Mouse (Mus musculus) ZHBTc4 (cell line): ENCODE measurements around the gene Tmem204.
"Not testable (repeated sequence)": the region's sequence is repeated elsewhere in the genome, so short reads cannot be mapped to it uniquely, and the experiment has no call there.

Source experiments
- DNase-seq: peaks from one replicate; pipeline ENCODE4 v3.0.0-alpha.2; 2011; ENCODE audit warnings: low read depth, low spot score

The Tmem204 gene

GRCm38 (mm10) chr17:25083444-25083931 is at the start of gene Tmem204:
Tmem204 (minus strand) TSS chr17:25083591.
- peak; percentile 46 for DNase-seq

- DNase-seq: no peak
Measured at GRCm38 (mm10) chr17:25130060-25130459, 46.7 kb upstream of the Tmem204 start.

GRCm38 (mm10) chr17:25127681-25128080 is 44.3 kb upstream of the Tmem204 start:
- no peak for DNase-seq

DNA sequence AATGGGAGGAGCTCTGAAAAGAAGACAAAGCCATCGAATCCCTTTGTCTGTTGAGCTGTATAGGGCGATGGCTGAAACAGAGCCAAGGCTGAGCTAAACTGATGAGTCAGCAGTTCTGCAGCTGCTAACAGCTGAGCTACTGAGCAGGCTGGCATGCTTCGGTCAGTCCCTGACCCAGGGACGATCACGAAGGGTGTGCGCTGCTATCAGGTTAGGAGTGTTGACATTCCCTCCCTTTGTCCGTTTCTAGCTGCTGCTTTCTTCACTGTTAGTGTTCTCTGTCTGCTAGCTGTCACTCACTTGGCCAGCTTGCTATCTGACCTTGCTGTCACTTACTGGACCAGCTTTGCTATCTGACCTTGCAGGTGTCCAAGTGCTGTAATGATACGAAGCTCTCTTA is 43.7 kb upstream of the Tmem204 start:
- peak; percentile 83 for DNase-seq

- not testable (repeated sequence) for DNase-seq
Measured at GRCm38 (mm10) chr17:25125442-25126060, 42.2 kb upstream of the Tmem204 start.

DNA sequence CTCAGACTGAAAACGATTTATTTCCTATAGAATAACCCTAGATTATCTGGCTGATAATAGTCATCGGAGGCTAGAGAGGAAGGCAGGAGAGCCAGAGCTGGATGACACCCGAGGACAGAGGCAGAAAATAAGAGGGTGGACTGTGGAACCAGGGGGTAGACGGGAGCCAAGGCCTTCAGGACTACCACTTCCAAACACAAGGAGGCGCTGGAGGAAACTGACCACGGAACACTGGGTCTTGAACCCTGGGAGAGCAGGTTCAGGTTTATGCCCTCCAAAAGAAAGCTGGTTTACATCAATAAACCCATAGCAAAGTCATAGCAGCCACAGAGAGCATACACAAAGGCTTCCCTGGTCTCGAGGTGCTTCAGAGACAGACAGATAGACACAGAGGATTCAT is 40.6 kb upstream of the Tmem204 start:
- peak; percentile 56 for DNase-seq

DNA sequence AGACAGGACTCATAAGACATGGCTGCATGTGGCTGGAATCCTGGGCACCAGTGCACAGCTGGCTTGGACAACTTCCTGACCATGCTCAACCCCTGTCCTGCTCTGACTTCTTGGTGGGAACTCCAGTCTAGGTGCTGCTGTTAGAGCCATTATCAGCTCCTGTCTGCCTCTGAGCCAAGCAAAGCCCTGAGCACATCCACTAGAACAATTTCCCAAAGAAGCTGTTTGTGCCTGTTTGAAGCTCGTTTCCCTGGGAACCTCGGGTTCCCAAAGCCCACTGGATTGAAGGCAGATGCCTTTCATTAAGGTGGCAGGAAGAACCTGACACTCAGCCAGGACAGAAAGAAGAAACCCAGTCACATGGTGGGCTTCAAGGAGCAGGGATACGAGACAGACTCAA is 37.0 kb upstream of the Tmem204 start, which contains the start of gene Ptx4:
Gene Ptx4, plus strand, starts transcription at position 355 of the 400 bp plus-strand sequence.
- DNase-seq: no peak

- DNase-seq: peak; percentile 85
Measured at GRCm38 (mm10) chr17:25117263-25117662, 33.9 kb upstream of the Tmem204 start.

GRCm38 (mm10) chr17:25115664-25116432 is 32.5 kb upstream of the Tmem204 start, which contains the start of gene Telo2:
Telo2 (minus strand) TSS chr17:25115967.
- DNase-seq: peak; percentile 94

DNA sequence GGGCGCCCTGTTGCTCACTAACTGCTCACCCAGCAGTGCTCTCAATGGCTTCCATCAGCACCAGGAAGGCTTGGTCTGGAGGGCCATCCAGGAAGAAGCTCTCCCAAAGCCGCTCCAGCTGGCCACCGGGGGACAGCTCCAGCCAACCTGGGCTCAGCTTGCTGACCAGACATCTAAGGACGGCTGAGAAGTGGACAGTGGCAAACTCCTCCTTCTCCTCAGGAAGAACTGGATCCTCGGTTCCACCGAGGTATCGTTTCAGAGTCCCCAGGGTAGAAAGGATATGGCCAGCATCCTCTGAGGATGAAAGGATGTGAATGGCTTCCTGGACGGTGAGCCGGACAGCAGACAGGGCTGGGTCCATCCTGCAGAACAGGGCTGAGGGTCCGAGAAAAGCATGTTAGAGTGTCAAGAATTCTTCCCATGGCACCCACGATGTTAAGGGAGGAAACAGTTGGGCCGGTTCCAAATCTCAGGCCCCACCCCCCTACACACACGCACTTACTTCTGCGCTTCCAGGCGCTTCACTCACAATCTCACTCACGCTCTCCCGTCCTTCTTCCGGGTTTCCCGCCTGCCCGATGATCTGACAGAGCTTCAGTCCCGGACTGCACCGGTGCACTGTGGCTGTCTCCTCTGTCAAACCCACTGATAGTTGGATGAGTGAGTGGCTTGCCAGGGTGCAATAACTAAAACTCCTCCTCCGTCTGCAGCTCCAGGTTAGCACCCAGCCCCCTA is 31.7 kb upstream of the Tmem204 start:
- no peak for DNase-seq

GRCm38 (mm10) chr17:25112423-25112810 is 29.0 kb upstream of the Tmem204 start:
- no peak for DNase-seq

- no peak for DNase-seq
Measured at GRCm38 (mm10) chr17:25111739-25112422, 28.5 kb upstream of the Tmem204 start.

- DNase-seq: no peak
Measured at GRCm38 (mm10) chr17:25111220-25111619, 27.8 kb upstream of the Tmem204 start.

GRCm38 (mm10) chr17:25110590-25110989 is 27.2 kb upstream of the Tmem204 start:
- no peak for DNase-seq

GRCm38 (mm10) chr17:25109578-25109977 is 26.2 kb upstream of the Tmem204 start:
- DNase-seq: peak; percentile 67

GRCm38 (mm10) chr17:25107786-25108185 is 24.4 kb upstream of the Tmem204 start:
- no peak for DNase-seq

GRCm38 (mm10) chr17:25101338-25101737 is 17.9 kb upstream of the Tmem204 start:
- no peak for DNase-seq

GRCm38 (mm10) chr17:25100052-25100451 is 16.7 kb upstream of the Tmem204 start:
- DNase-seq: peak; percentile 26

- no peak for DNase-seq
Measured at GRCm38 (mm10) chr17:25096221-25096620, 12.8 kb upstream of the Tmem204 start.

DNA sequence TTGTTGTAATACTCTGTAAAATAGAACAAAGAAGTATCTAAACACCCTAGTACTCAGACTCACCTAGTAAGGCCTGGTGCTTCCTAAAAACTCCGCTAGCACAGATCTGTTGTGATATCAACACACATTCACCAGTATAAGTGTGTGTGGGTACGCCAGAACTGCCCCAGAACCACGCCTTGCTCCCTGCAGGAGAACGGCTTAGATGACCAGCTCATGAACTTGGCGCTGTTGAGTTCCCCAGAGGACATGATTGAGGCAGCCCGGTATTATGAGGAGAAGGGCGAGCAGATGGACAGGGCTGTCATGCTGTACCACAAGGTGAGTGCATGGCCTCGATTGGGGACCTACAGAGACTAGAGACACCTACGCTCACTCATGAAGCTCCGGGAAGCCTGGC is 7.1 kb upstream of the Tmem204 start:
- DNase-seq: no peak

DNA sequence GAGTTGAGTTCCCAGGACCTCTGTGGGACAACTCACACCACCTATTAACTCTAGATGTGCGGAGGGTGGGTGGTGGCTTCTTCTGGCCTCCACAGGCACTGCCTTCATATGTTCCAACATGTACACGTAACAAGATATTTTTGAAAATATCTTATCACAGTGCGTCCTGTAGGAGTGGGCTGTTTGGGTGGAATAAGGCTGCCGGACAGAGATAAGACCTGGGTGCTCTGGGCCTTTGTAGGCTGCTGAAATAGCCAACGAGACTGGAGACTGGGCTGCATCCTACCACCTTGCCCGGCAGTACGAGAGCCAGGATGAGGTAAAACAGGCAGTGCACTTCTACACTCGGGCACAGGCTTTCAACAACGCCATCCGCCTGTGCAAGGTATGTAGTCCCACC is 5.8 kb upstream of the Tmem204 start:
- DNase-seq: peak; percentile 49

- DNase-seq: no peak
Measured at GRCm38 (mm10) chr17:25086724-25087123, 3.3 kb upstream of the Tmem204 start.
